Mouse (Mus musculus) MEL (cell line): Measurements from ENCODE around the gene Ccr6. TPM values are rescaled to one million over a fixed set of nuclear protein-coding genes. Genes with fewer than 3 reads are reported as not detected.

Experiments
- DNase-seq: peaks from one replicate; pipeline ENCODE4 v3.0.0; 2011; ENCODE audit warnings: low read depth, low spot score
- H3K27ac ChIP-seq: 2 replicates; pipeline ENCODE4 v1.5.1; 2012; ENCODE audit warnings: low read depth, mild to moderate bottlenecking, control low read depth, low read length, moderate library complexity; ENCODE audit not compliant: control insufficient read depth
- H3K27me3 ChIP-seq, 2 experiments: fragments of 150-350 bp in 1 of 2; sonication (generic) in 1 of 2; 2 replicates each; pipeline ENCODE4 v1.6.1; 2012; ENCODE audit warnings: low read length in 2 of 2, mild to moderate bottlenecking in 2 of 2, improper control_type of control experiment in 1 of 2, moderate library complexity in 1 of 2; ENCODE audit not compliant: insufficient read depth in 2 of 2, control insufficient read depth in 1 of 2
- H3K36me3 ChIP-seq, 2 experiments: 2 replicates each; pipeline ENCODE4 v1.6.1; 2012 to 2014; ENCODE audit warnings: low read length in 2 of 2, improper control_type of control experiment in 1 of 2, inconsistent platforms in 1 of 2, mild to moderate bottlenecking in 1 of 2; ENCODE audit not compliant: insufficient read depth in 2 of 2, control insufficient read depth in 1 of 2
- H3K4me1 ChIP-seq, 2 experiments: fragments of 150-350 bp in 1 of 2; sonication (generic) in 1 of 2; 2 replicates each; pipeline ENCODE4 v1.6.1; 2012; ENCODE audit warnings: low read length in 2 of 2, improper control_type of control experiment in 1 of 2, mild to moderate bottlenecking in 1 of 2; ENCODE audit not compliant: insufficient read depth in 2 of 2, control insufficient read depth in 1 of 2
- H3K4me3 ChIP-seq, 2 experiments: fragments of 150-350 bp in 1 of 2; sonication (generic) in 1 of 2; 2 replicates each; pipeline ENCODE4 v1.5.1; 2012; ENCODE audit warnings: low read depth in 2 of 2, low read length in 2 of 2, mild to moderate bottlenecking in 2 of 2, moderate library complexity in 2 of 2, control low read depth in 1 of 2, improper control_type of control experiment in 1 of 2; ENCODE audit not compliant: control insufficient read depth in 1 of 2, insufficient read depth in 1 of 2
- H3K79me2 ChIP-seq: 2 replicates; pipeline ENCODE4 v1.6.1; 2012; ENCODE audit warnings: mild to moderate bottlenecking, low read length, moderate library complexity; ENCODE audit not compliant: control insufficient read depth, poor library complexity, insufficient read depth
- H3K9ac ChIP-seq: 2 replicates; pipeline ENCODE4 v1.6.1; 2012; ENCODE audit warnings: low read depth, mild to moderate bottlenecking, control low read depth, low read length, moderate library complexity; ENCODE audit not compliant: control insufficient read depth, poor library complexity, severe bottlenecking
- H3K9me3 ChIP-seq: fragments of 150-350 bp; sonication (generic); replicated peaks from 2 replicates; pipeline ENCODE4 v1.6.1; 2012; ENCODE audit warnings: mild to moderate bottlenecking, low read length, improper control_type of control experiment, moderate library complexity; ENCODE audit not compliant: insufficient read depth
- CHD1 ChIP-seq: IDR thresholded peaks from 2 replicates; pipeline ENCODE4 v1.6.1; 2012; ENCODE audit warnings: low read depth, mild to moderate bottlenecking, inconsistent platforms, low read length, improper control_type of control experiment
- E2F4 ChIP-seq: IDR thresholded peaks from 2 replicates; pipeline ENCODE4 v1.6.1; 2011; ENCODE audit warnings: low read depth, low read length, improper control_type of control experiment, borderline replicate concordance
- ELF1 ChIP-seq: IDR thresholded peaks from 2 replicates; pipeline ENCODE4 v1.6.1; 2014; ENCODE audit warnings: low read depth, mild to moderate bottlenecking, inconsistent platforms, low read length, improper control_type of control experiment, moderate library complexity
- GABPA ChIP-seq: IDR thresholded peaks from 2 replicates; pipeline ENCODE4 v1.6.1; 2012; ENCODE audit warnings: low read depth, mild to moderate bottlenecking, inconsistent platforms, low read length, improper control_type of control experiment, moderate library complexity
- GATA1 ChIP-seq: IDR thresholded peaks from 2 replicates; pipeline ENCODE4 v1.6.1; 2011; ENCODE audit warnings: low read depth, low read length, improper control_type of control experiment
- HCFC1 ChIP-seq: IDR thresholded peaks from 2 replicates; pipeline ENCODE4 v1.6.1; 2012; ENCODE audit warnings: low read depth, mild to moderate bottlenecking, inconsistent platforms, low read length, improper control_type of control experiment, moderate library complexity
- JUND ChIP-seq: IDR thresholded peaks from 2 replicates; pipeline ENCODE4 v1.6.1; 2011; ENCODE audit warnings: low read depth, mild to moderate bottlenecking, improper control_type of control experiment, low read length
- MAFK ChIP-seq: IDR thresholded peaks from 2 replicates; pipeline ENCODE4 v1.6.1; 2011; ENCODE audit warnings: low read depth, mild to moderate bottlenecking, low read length, improper control_type of control experiment, borderline replicate concordance
- MAX ChIP-seq: IDR thresholded peaks from 2 replicates; pipeline ENCODE4 v1.6.1; 2011; ENCODE audit warnings: low read length, improper control_type of control experiment
- MYB ChIP-seq: IDR thresholded peaks from 2 replicates; pipeline ENCODE4 v1.6.1; 2011; ENCODE audit warnings: mild to moderate bottlenecking, low read depth, low read length, improper control_type of control experiment
- NELFE ChIP-seq: IDR thresholded peaks from 2 replicates; pipeline ENCODE4 v1.6.1; 2011; ENCODE audit warnings: low read depth, low read length, improper control_type of control experiment
- POLR2AphosphoS5 ChIP-seq: IDR thresholded peaks from 2 replicates; pipeline ENCODE4 v1.6.1; 2012; ENCODE audit warnings: low read depth, borderline replicate concordance, mild to moderate bottlenecking, inconsistent platforms, low read length, moderate library complexity, mixed read lengths
- RAD21 ChIP-seq: IDR thresholded peaks from 2 replicates; pipeline ENCODE4 v1.6.1; 2011; ENCODE audit warnings: mild to moderate bottlenecking, low read depth, low read length, improper control_type of control experiment
- SIN3A ChIP-seq: IDR thresholded peaks from 2 replicates; pipeline ENCODE4 v1.6.1; 2012; ENCODE audit warnings: low read length, improper control_type of control experiment, inconsistent platforms
- TAL1 ChIP-seq: IDR thresholded peaks from 2 replicates; pipeline ENCODE4 v1.6.1; 2012; ENCODE audit warnings: mild to moderate bottlenecking, inconsistent platforms, low read length, moderate library complexity, mixed read lengths
- TBP ChIP-seq: IDR thresholded peaks from 2 replicates; pipeline ENCODE4 v1.8.0; 2011; ENCODE audit warnings: low read depth, low read length, improper control_type of control experiment
- UBTF ChIP-seq: IDR thresholded peaks from 2 replicates; pipeline ENCODE4 v1.6.1; 2012; ENCODE audit warnings: low read depth, mild to moderate bottlenecking, inconsistent platforms, low read length, improper control_type of control experiment, moderate library complexity, borderline replicate concordance; ENCODE audit not compliant: insufficient read depth
- USF2 ChIP-seq, 2 experiments: IDR thresholded peaks; 2 replicates each; pipeline ENCODE4 v1.6.1; 2011 to 2012; ENCODE audit warnings: improper control_type of control experiment in 2 of 2, low read length in 2 of 2, borderline replicate concordance in 1 of 2, inconsistent platforms in 1 of 2, low read depth in 1 of 2, mild to moderate bottlenecking in 1 of 2; ENCODE audit not compliant: insufficient read depth in 1 of 2
- ZKSCAN1 ChIP-seq: IDR thresholded peaks from 2 replicates; pipeline ENCODE4 v1.6.1; 2012; ENCODE audit warnings: low read depth, mild to moderate bottlenecking, inconsistent platforms, low read length, improper control_type of control experiment, moderate library complexity
- ZMIZ1 ChIP-seq: IDR thresholded peaks from 2 replicates; pipeline ENCODE4 v1.6.1; 2012; ENCODE audit warnings: low read depth, mild to moderate bottlenecking, inconsistent platforms, low read length, improper control_type of control experiment, moderate library complexity
- polyA plus RNA-seq, 2 experiments: library from polyadenylated mRNA; stranded (reverse) in 1 of 2; unstranded in 1 of 2; fragments of >175 nt in 1 of 2; fragments of >200 nt in 1 of 2; gene quantifications; 2 replicates each; pipeline versions ENCODE4 v1.2.1 to v1.2.4; 2012; ENCODE audit warnings: low replicate concordance in 2 of 2, low read depth in 1 of 2; ENCODE audit not compliant: insufficient read length in 2 of 2, insufficient read depth in 1 of 2, missing spikeins in 1 of 2
- total RNA-seq: library from RNA; depleted of rRNA; stranded (reverse); fragments of 300-350 nt; gene quantifications from 2 replicates; pipeline ENCODE4 v1.2.3, GENCODE M21; 2012

The Ccr6 gene
- total and polyA plus RNA-seq, 3 experiments = not detected

DNA sequence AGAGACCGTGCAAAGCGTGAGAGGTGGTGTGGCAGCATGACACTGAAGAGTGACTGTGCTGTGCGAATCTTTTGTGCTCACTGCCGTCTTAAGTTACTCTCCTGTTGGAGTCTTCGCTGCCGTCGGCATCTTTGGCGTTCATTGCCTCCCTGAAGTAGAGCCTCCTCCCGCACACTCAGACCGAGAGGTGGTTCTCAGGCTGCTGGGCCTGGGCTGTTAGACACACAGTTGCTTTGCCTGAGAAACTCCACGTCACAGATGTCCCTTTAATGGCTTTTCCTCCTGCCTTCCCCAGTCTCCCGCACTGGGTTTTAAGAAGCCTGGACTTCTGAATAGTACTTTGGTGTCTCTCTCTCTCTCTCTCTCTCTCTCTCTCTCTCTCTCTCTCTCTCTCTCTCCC is 5.8 kb downstream of the Ccr6 start:
- H3K9ac ChIP-seq = no peak overlapping the region
- no peaks in the 10 kb centered on the region for H3K36me3 ChIP-seq
- TF ChIP-seq TAL1 = no peak
- H3K4me1 ChIP-seq = 0 out of 4 replicates have a peak, but pooled peaks cover 0 to 2% of the 10 kb centered on the region in 2 experiments
- H3K4me3 ChIP-seq = no peak overlapping the region
- DNase-seq = no peak
- H3K79me2 ChIP-seq = no peaks in the 10 kb centered on the region
- H3K27ac ChIP-seq = no peak overlapping the region
- no peaks in the 10 kb centered on the region for H3K9me3 ChIP-seq
- H3K27me3 ChIP-seq = peaks cover 0 to 11% of the 10 kb centered on the region in 2 experiments; a peak in 3 of 4 replicates

GRCm38 (mm10) chr17:8242186-8242585 is 6.3 kb downstream of the Ccr6 start:
- Histone ChIP-seq H3K27ac (no peak overlapping the region), H3K9me3 (no peaks in the 10 kb centered on the region), H3K4me3 (no peak overlapping the region), H3K27me3 (peaks cover under 1 to 10% of the 10 kb centered on the region in 2 experiments), H3K9ac (no peak overlapping the region), H3K4me1 (0 out of 4 replicates have a peak, but pooled peaks cover 0 to 2% of the 10 kb centered on the region in 2 experiments), H3K36me3 (no peaks in the 10 kb centered on the region), H3K79me2 (no peaks in the 10 kb centered on the region)
- TF ChIP-seq UBTF (no peak), SIN3A (no peak), GATA1 (no peak), MAFK (no peak), HCFC1 (no peak), NELFE (no peak), TAL1 (no peak), RAD21 (no peak), JUND (no peak), USF2 (IDR thresholded peaks at IDR 0.05; ENCODE audit: borderline replicate concordance in 1 of 2, insufficient read depth in 1 of 2, low read depth in 1 of 2, low read length in 2 of 2) (no peak), ZKSCAN1 (no peak), MYB (no peak), TBP (no peak), MAX (no peak), GABPA (no peak), ELF1 (no peak), CHD1 (no peak), ZMIZ1 (no peak), E2F4 (no peak), POLR2AphosphoS5 (no peak)
- DNase-seq = no peak
